Mouse (Mus musculus): ENCODE results near the gene Tcf15. TPM values are rescaled to one million over a fixed set of nuclear protein-coding genes. Genes with fewer than 3 reads are reported as not detected.

The Tcf15 gene
- polyA plus RNA-seq, 1 experiment from 2014 or later = 0.14 TPM

GRCm38 (mm10) chr2:152192591-152193345 lies 49.4 kb downstream of the Tcf15 start:
- Histone ChIP-seq H3K4me3 (ENCODE audit: low read depth, low read length) (no peak overlapping the region), H3K9me3 (ENCODE audit: low read length) (no peaks in the 10 kb centered on the region), H3K4me2 (ENCODE audit: low read depth, low read length) (no peak overlapping the region), H3K27ac (ENCODE audit: low read depth) (no peak overlapping the region), H3K9ac (replicated peaks) (no peak overlapping the region), H3K4me1 (ENCODE audit: insufficient read depth) (no peaks in the 10 kb centered on the region), H3K27me3 (ENCODE audit: insufficient read depth, low read length) (no peaks in the 10 kb centered on the region), H3K36me3 (replicated peaks; ENCODE audit: insufficient read depth, low read length) (no peaks in the 10 kb centered on the region)
- ATAC-seq = peak; percentile 29; the same call in 1 of the 2 replicates
- TF ChIP-seq CTCF (IDR thresholded peaks at IDR 0.05; ENCODE audit: low read depth) = no peak
- TF ChIP-seq EP300 (IDR thresholded peaks at IDR 0.05; ENCODE audit: low read depth) = peak; percentile 64
- 60% methylated on average over 13 of the region's 13 CpGs for WGBS (ENCODE audit: insufficient replicate concordance)
- no peak for DNase-seq

GRCm38 (mm10) chr2:152193346-152193710 lies 50.0 kb downstream of the Tcf15 start:
- Histone ChIP-seq H3K9ac (replicated peaks) (no peak overlapping the region), H3K4me2 (ENCODE audit: low read depth, low read length) (no peak overlapping the region), H3K4me3 (ENCODE audit: low read depth, low read length) (no peak overlapping the region), H3K9me3 (ENCODE audit: low read length) (no peaks in the 10 kb centered on the region), H3K36me3 (replicated peaks; ENCODE audit: insufficient read depth, low read length) (no peaks in the 10 kb centered on the region), H3K4me1 (ENCODE audit: insufficient read depth) (no peaks in the 10 kb centered on the region), H3K27ac (ENCODE audit: low read depth) (no peak overlapping the region), H3K27me3 (ENCODE audit: insufficient read depth, low read length) (no peaks in the 10 kb centered on the region)
- 59% methylated on average over 7 of the region's 7 CpGs for WGBS (ENCODE audit: insufficient replicate concordance)
- TF ChIP-seq CTCF (IDR thresholded peaks at IDR 0.05; ENCODE audit: low read depth) (no peak), EP300 (IDR thresholded peaks at IDR 0.05; ENCODE audit: low read depth) (no peak)
- ATAC-seq (no peak), DNase-seq (no peak)

- TF ChIP-seq CTCF (IDR thresholded peaks at IDR 0.05; ENCODE audit: low read depth) = no peak
- peak; percentile 44; the same call in 1 of the 2 replicates for TF ChIP-seq EP300 (IDR thresholded peaks at IDR 0.05; ENCODE audit: low read depth)
Observed at GRCm38 (mm10) chr2:152194586-152194985, 51.2 kb downstream of the Tcf15 start.

GRCm38 (mm10) chr2:152196896-152197295 lies 53.5 kb downstream of the Tcf15 start:
- Histone ChIP-seq H3K9me3 (ENCODE audit: low read length) (no peaks in the 10 kb centered on the region), H3K4me3 (ENCODE audit: low read depth, low read length) (no peak overlapping the region), H3K9ac (replicated peaks) (no peak overlapping the region), H3K27me3 (ENCODE audit: insufficient read depth, low read length) (no peaks in the 10 kb centered on the region), H3K4me1 (ENCODE audit: insufficient read depth) (no peaks in the 10 kb centered on the region), H3K27ac (ENCODE audit: low read depth) (no peak overlapping the region), H3K4me2 (ENCODE audit: low read depth, low read length) (no peak overlapping the region), H3K36me3 (replicated peaks; ENCODE audit: insufficient read depth, low read length) (no peaks in the 10 kb centered on the region)
- DNase-seq (no peak), ATAC-seq (no peak)
- WGBS (ENCODE audit: insufficient replicate concordance) = 38% methylated on average over 3 of the region's 3 CpGs
- no peak for TF ChIP-seq CTCF (IDR thresholded peaks at IDR 0.05; ENCODE audit: low read depth)
- TF ChIP-seq EP300 (IDR thresholded peaks at IDR 0.05; ENCODE audit: low read depth) = no peak

More at GRCm38 (mm10) chr2:152194586-152194985, 51.2 kb downstream of the Tcf15 start:
- H3K4me1 ChIP-seq (ENCODE audit: insufficient read depth) = no peaks in the 10 kb centered on the region
- WGBS (ENCODE audit: insufficient replicate concordance) = 67% methylated on average over 2 of the region's 2 CpGs
- no peak overlapping the region for H3K4me3 ChIP-seq (ENCODE audit: low read depth, low read length)
- ATAC-seq (no peak; the same call in 1 of the 2 replicates), DNase-seq (no peak)
- no peak overlapping the region for H3K4me2 ChIP-seq (ENCODE audit: low read depth, low read length)
- H3K36me3 ChIP-seq (replicated peaks; ENCODE audit: insufficient read depth, low read length) = no peaks in the 10 kb centered on the region
- no peak overlapping the region for H3K9ac ChIP-seq (replicated peaks)
- H3K27me3 ChIP-seq (ENCODE audit: insufficient read depth, low read length) = no peaks in the 10 kb centered on the region
- H3K9me3 ChIP-seq (ENCODE audit: low read length) = no peaks in the 10 kb centered on the region
- H3K27ac ChIP-seq (ENCODE audit: low read depth) = no peak overlapping the region

GRCm38 (mm10) chr2:152197301-152197712 lies 53.9 kb downstream of the Tcf15 start:
- H3K4me2 ChIP-seq (ENCODE audit: low read depth, low read length) = no peak overlapping the region
- ATAC-seq = peak; percentile 68
- TF ChIP-seq CTCF (IDR thresholded peaks at IDR 0.05; ENCODE audit: low read depth) (peak; percentile 89), EP300 (IDR thresholded peaks at IDR 0.05; ENCODE audit: low read depth) (no peak)
- DNase-seq = peak; percentile 57
- H3K4me3 ChIP-seq (ENCODE audit: low read depth, low read length) = no peak overlapping the region
- H3K9me3 ChIP-seq (ENCODE audit: low read length) = no peaks in the 10 kb centered on the region
- H3K27me3 ChIP-seq (ENCODE audit: insufficient read depth, low read length) = no peaks in the 10 kb centered on the region
- H3K9ac ChIP-seq (replicated peaks) = no peak overlapping the region
- H3K4me1 ChIP-seq (ENCODE audit: insufficient read depth) = no peaks in the 10 kb centered on the region
- H3K36me3 ChIP-seq (replicated peaks; ENCODE audit: insufficient read depth, low read length) = no peaks in the 10 kb centered on the region
- WGBS (ENCODE audit: insufficient replicate concordance) = 47% methylated on average over 10 of the region's 10 CpGs
- no peak overlapping the region for H3K27ac ChIP-seq (ENCODE audit: low read depth)

Other genes starting within 250 kb of the Tcf15 start
- gene Angpt4, start 232.4 kb upstream of the Tcf15 start, polyA plus RNA-seq (2015; fragmentation: Nextera tagmentation; extraction: Ambion mirVana) = 0.14 and 0.26 TPM in 2 replicates
- 6.3 and 7.3 TPM in 2 replicates for gene Fam110a, start 163.3 kb upstream of the Tcf15 start, polyA plus RNA-seq (2015; fragmentation: Nextera tagmentation; extraction: Ambion mirVana)
- gene Slc52a3, start 147.1 kb upstream of the Tcf15 start, polyA plus RNA-seq (2015; fragmentation: Nextera tagmentation; extraction: Ambion mirVana) = 0.43 and 0.53 TPM in 2 replicates
- not detected in 2 replicates for gene Scrt2, start 62.0 kb upstream of the Tcf15 start, polyA plus RNA-seq (2015; fragmentation: Nextera tagmentation; extraction: Ambion mirVana)
- gene Srxn1, start 38.0 kb upstream of the Tcf15 start, polyA plus RNA-seq (2015; fragmentation: Nextera tagmentation; extraction: Ambion mirVana) = 8.2 and 8.7 TPM in 2 replicates
- 40.5 and 43.1 TPM in 2 replicates for gene Csnk2a1, start 83.3 kb downstream of the Tcf15 start, polyA plus RNA-seq (2015; fragmentation: Nextera tagmentation; extraction: Ambion mirVana)
- 7.8 and 8.3 TPM in 2 replicates for gene Tbc1d20, start 150.3 kb downstream of the Tcf15 start, polyA plus RNA-seq (2015; fragmentation: Nextera tagmentation; extraction: Ambion mirVana)
- gene Rbck1, start 189.1 kb downstream of the Tcf15 start, polyA plus RNA-seq (2015; fragmentation: Nextera tagmentation; extraction: Ambion mirVana) = 30.2 and 31.0 TPM in 2 replicates
- 4.1 and 5.5 TPM in 2 replicates for gene Trib3, start 200.5 kb downstream of the Tcf15 start, polyA plus RNA-seq (2015; fragmentation: Nextera tagmentation; extraction: Ambion mirVana)
- gene Nrsn2, start 233.1 kb downstream of the Tcf15 start, polyA plus RNA-seq (2015; fragmentation: Nextera tagmentation; extraction: Ambion mirVana) = not detected in 2 replicates

All from liver, postnatal 0 days (tissue).